Mouse (Mus musculus) B cell, adult 62 days (primary cell): ENCODE measurements around the gene Srf. TPM values are rescaled to one million over a fixed set of nuclear protein-coding genes. Genes with fewer than 3 reads are reported as not detected.

ENCODE experiments used
- total RNA-seq: library from RNA; stranded (reverse); gene quantifications from 4 replicates; pipeline ENCODE4 v1.2.4, GENCODE M21; 2023

Srf gene
- 85.8 to 123 TPM (median 90.9 TPM) in 4 replicates for total RNA-seq

GRCm38 (mm10) chr17:46555673-46556583, at the start of gene Srf:
Gene Srf, minus strand, starts transcription at chr17:46556175.

DNA sequence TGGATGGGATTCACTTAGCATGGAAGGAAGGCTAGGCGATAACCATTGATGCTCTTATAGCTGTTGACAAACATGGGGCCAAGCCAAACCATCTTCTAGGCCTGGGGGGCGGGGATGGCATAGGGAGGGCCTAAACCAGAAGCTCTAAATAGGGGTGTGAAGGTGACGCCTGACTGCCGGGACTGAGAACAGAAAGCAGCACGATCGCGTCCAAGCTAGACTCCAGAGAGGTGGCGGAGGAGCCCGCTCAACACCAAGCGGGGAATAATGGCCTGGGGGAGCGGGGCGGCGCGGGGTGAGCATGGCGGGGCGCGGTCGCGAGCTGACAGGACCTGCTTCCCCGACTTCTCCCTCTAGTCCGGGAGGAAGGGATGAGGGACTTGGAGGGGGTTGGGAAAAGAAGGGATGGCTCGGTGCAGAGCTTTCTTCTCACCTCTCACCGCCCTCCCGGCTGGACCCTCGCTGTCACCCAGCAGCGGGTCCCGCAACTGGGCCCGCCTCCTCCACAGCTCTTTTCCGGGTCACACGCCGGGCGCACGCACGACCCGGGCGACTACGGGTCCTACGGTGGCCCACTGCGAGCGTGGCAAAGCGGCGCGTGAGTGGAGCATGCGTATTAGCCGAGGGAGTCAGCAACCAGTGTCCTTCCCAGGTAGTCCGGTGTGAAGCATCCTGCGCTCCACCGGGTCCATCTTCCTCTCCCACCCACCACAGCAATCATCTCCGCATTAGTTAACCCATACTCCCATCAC, 10.0 kb downstream of the Srf start, which contains the start of gene Cul9:
Gene Cul9 (minus strand): TSS at position 576 of the 752 bp plus-strand sequence.

Other genes with a start within 250 kb of the Srf start
- gene Abcc10, start 227.8 kb downstream of the Srf start, total RNA-seq, result 12.8 to 15.0 TPM (median 13.7 TPM) in 4 replicates
- 259 to 291 TPM (median 274 TPM) in 4 replicates for gene Zfp318, start 172.4 kb downstream of the Srf start, total RNA-seq
- gene Crip3, start 127.2 kb downstream of the Srf start, total RNA-seq, result 4.3 to 7.2 TPM (median 5.3 TPM) in 4 replicates
- not detected in 4 replicates for gene Slc22a7, start 117.7 kb downstream of the Srf start, total RNA-seq
- 3.0 to 4.2 TPM (median 3.5 TPM) in 4 replicates for gene Ttbk1, start 68.5 kb downstream of the Srf start, total RNA-seq
- 0.83 TPM in 1 of 4 replicates, not detected in the others for gene Dnph1, start 59.5 kb downstream of the Srf start, total RNA-seq
- gene Cul9, start 9.8 kb downstream of the Srf start, total RNA-seq, result 16.7 to 18.7 TPM (median 17.0 TPM) in 4 replicates
- gene Ptk7, start 73.3 kb upstream of the Srf start, total RNA-seq, result not detected in 4 replicates
- gene Klc4, start 89.8 kb upstream of the Srf start, total RNA-seq, result 20.6 to 24.1 TPM (median 21.7 TPM) in 4 replicates
- 31.0 to 37.9 TPM (median 35.5 TPM) in 4 replicates for gene Mrpl2, start 90.1 kb upstream of the Srf start, total RNA-seq
- gene Cul7, start 94.2 kb upstream of the Srf start, total RNA-seq, result 7.4 to 9.2 TPM (median 8.5 TPM) in 4 replicates
- gene Rrp36, start 118.2 kb upstream of the Srf start, total RNA-seq, result 22.4 to 31.7 TPM (median 25.4 TPM) in 4 replicates
- 47.4 to 58.8 TPM (median 54.1 TPM) in 4 replicates for gene Mea1, start 122.6 kb upstream of the Srf start, total RNA-seq
- 39.9 to 46.1 TPM (median 42.2 TPM) in 4 replicates for gene Klhdc3, start 124.7 kb upstream of the Srf start, total RNA-seq
- 28.4 to 37.9 TPM (median 33.3 TPM) in 4 replicates for gene Ppp2r5d, start 148.9 kb upstream of the Srf start, total RNA-seq
- gene Pex6, start 155.3 kb upstream of the Srf start, total RNA-seq, result 37.0 to 38.0 TPM (median 37.3 TPM) in 4 replicates
- 4.0 to 4.6 TPM (median 4.5 TPM) in 4 replicates for gene Gnmt, start 173.0 kb upstream of the Srf start, total RNA-seq
- 138 to 149 TPM (median 142 TPM) in 4 replicates for gene Cnpy3, start 196.0 kb upstream of the Srf start, total RNA-seq
- gene Ptcra, start 207.5 kb upstream of the Srf start, total RNA-seq, result not detected in 4 replicates
- 17.4 to 20.4 TPM (median 18.6 TPM) in 4 replicates for gene 2310039H08Rik, start 216.5 kb upstream of the Srf start, total RNA-seq
- 61.7 to 77.6 TPM (median 66.7 TPM) in 4 replicates for gene Rpl7l1, start 226.5 kb upstream of the Srf start, total RNA-seq